Mouse (Mus musculus): ENCODE measurements around the gene Vmn2r8. TPM values are rescaled to one million over a fixed set of nuclear protein-coding genes. Genes with fewer than 3 reads are reported as not detected.

The Vmn2r8 gene
- total RNA-seq, 2 experiments from 2014 or later: not detected

Other genes starting within 250 kb of the Vmn2r8 start
- gene Gak, start 179.1 kb downstream of the Vmn2r8 start, total RNA-seq (2015; ENCODE audit: low replicate concordance): 24.8 and 36.8 TPM in 2 replicates
- gene Gak, start 179.1 kb downstream of the Vmn2r8 start, total RNA-seq (2017; ENCODE audit: low replicate concordance): 25.4 and 31.9 TPM in 2 replicates
- gene Tmem175, start 179.1 kb downstream of the Vmn2r8 start, total RNA-seq (2015; ENCODE audit: low replicate concordance): 3.1 and 12.5 TPM in 2 replicates
- gene Tmem175, start 179.1 kb downstream of the Vmn2r8 start, total RNA-seq (2017; ENCODE audit: low replicate concordance): 0.70 and 9.2 TPM in 2 replicates
- gene Idua, start 148.5 kb downstream of the Vmn2r8 start, total RNA-seq (2015; ENCODE audit: low replicate concordance): 2.9 and 8.8 TPM in 2 replicates
- gene Idua, start 148.5 kb downstream of the Vmn2r8 start, total RNA-seq (2017; ENCODE audit: low replicate concordance): 1.1 and 2.7 TPM in 2 replicates
- gene Dgkq, start 139.2 kb downstream of the Vmn2r8 start, total RNA-seq (2015; ENCODE audit: low replicate concordance): 0.96 and 4.8 TPM in 2 replicates
- gene Dgkq, start 139.2 kb downstream of the Vmn2r8 start, total RNA-seq (2017; ENCODE audit: low replicate concordance): 0.70 and 1.3 TPM in 2 replicates
- 0.38 and 3.3 TPM in 2 replicates for gene Slc26a1, start 133.3 kb downstream of the Vmn2r8 start, total RNA-seq (2015; ENCODE audit: low replicate concordance)
- 0.68 and 1.4 TPM in 2 replicates for gene Slc26a1, start 133.3 kb downstream of the Vmn2r8 start, total RNA-seq (2017; ENCODE audit: low replicate concordance)
- gene Fgfrl1, start 116.5 kb downstream of the Vmn2r8 start, total RNA-seq (2015; ENCODE audit: low replicate concordance): 14.0 and 15.2 TPM in 2 replicates
- 18.5 and 21.0 TPM in 2 replicates for gene Fgfrl1, start 116.5 kb downstream of the Vmn2r8 start, total RNA-seq (2017; ENCODE audit: low replicate concordance)
- gene Rnf212, start 33.9 kb downstream of the Vmn2r8 start, total RNA-seq (2015; ENCODE audit: low replicate concordance): 2.5 TPM in 1 of 2 replicates, not detected in the other
- 3.1 and 5.5 TPM in 2 replicates for gene Rnf212, start 33.9 kb downstream of the Vmn2r8 start, total RNA-seq (2017; ENCODE audit: low replicate concordance)
- not detected in 2 replicates for gene Tmed11, start 13.5 kb downstream of the Vmn2r8 start, total RNA-seq (2015; ENCODE audit: low replicate concordance)
- gene Tmed11, start 13.5 kb downstream of the Vmn2r8 start, total RNA-seq (2017; ENCODE audit: low replicate concordance): not detected in 2 replicates
- not detected in 2 replicates for gene Vmn2r9, start 43.8 kb upstream of the Vmn2r8 start, total RNA-seq (2015; ENCODE audit: low replicate concordance)
- gene Vmn2r9, start 43.8 kb upstream of the Vmn2r8 start, total RNA-seq (2017; ENCODE audit: low replicate concordance): not detected in 2 replicates
- not detected in 2 replicates for gene Vmn2r10, start 197.7 kb upstream of the Vmn2r8 start, total RNA-seq (2015; ENCODE audit: low replicate concordance)
- not detected in 2 replicates for gene Vmn2r10, start 197.7 kb upstream of the Vmn2r8 start, total RNA-seq (2017; ENCODE audit: low replicate concordance)

All from erythroblast, adult 5-6 weeks (primary cell).